Mouse (Mus musculus): ENCODE results near the gene Dnah6. TPM values are rescaled to one million over a fixed set of nuclear protein-coding genes. Genes with fewer than 3 reads are reported as not detected.

Gene Dnah6
- polyA plus RNA-seq, 1 experiment from 2014 or later = 0.08 TPM

DNA sequence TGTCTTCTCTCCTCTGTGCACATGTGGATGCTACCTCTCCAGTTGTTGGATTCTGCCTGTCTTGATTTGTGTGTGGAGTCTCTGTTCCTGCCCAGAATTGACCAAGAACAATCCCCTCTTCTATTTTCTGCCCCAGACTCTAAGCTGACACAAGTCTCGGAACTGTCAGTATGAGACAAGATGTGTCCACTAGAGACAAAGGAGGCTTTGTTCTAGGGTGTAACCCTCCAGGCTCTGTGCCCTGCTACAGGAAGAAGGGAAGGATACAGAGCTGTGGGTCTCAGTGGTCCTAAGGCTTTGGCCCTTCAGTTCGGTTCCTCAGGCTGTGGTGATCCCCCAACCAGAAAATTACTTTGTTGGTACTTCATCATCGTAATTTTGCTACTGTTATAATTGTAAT is 251.7 kb downstream of the Dnah6 start:
- Histone ChIP-seq H3K27me3 (ENCODE audit: control insufficient read depth, insufficient read depth, low read length) (no peaks in the 10 kb centered on the region), H3K9me3 (ENCODE audit: control insufficient read depth, low read length) (no peaks in the 10 kb centered on the region), H3K36me3 (ENCODE audit: control insufficient read depth, insufficient read depth, low read length) (no peaks in the 10 kb centered on the region), H3K4me1 (ENCODE audit: control insufficient read depth, insufficient read depth, low read length) (no peaks in the 10 kb centered on the region), H3K4me3 (ENCODE audit: low read depth, low read length) (no peak overlapping the region), H3K4me2 (ENCODE audit: low read depth) (no peak overlapping the region), H3K27ac (ENCODE audit: low read depth, low read length) (no peak overlapping the region), H3K9ac (ENCODE audit: low read length) (no peak overlapping the region)
- DNase-seq (ENCODE audit: low spot score) (no peak), ATAC-seq (ENCODE audit: insufficient read depth, low FRiP score, low TSS enrichment) (no peak)
- WGBS = 60% methylated on average over 3 of the region's 3 CpGs

Other genes starting within 250 kb of the Dnah6 start
- gene Suclg1, start 26.7 kb upstream of the Dnah6 start, polyA plus RNA-seq (2014; fragmentation: Nextera tagmentation; extraction: Ambion mirVana) = 159 and 172 TPM in 2 replicates
- gene 4931417E11Rik, start 248.0 kb upstream of the Dnah6 start, polyA plus RNA-seq (2014; fragmentation: Nextera tagmentation; extraction: Ambion mirVana) = not detected in 2 replicates

All from neural tube, embryonic 11.5 days (tissue).